Mouse (Mus musculus): Measurements from ENCODE around the gene Cd24a. TPM values are rescaled to one million over a fixed set of nuclear protein-coding genes. Genes with fewer than 3 reads are reported as not detected.

Gene Cd24a
- polyA plus RNA-seq, 1 experiment, result 39.5 TPM

GRCm38 (mm10) chr10:43601511-43602396, 23.7 kb downstream of the Cd24a start:
- H3K4me3 ChIP-seq (replicated peaks; ENCODE audit: insufficient read depth, low read depth, low read length), result no peak overlapping the region
- no peak for TF ChIP-seq CTCF (IDR thresholded peaks at IDR 0.05; ENCODE audit: borderline replicate concordance, insufficient read depth, low read depth, low read length)
- no peak for TF ChIP-seq POLR2A (IDR thresholded peaks at IDR 0.05; ENCODE audit: borderline replicate concordance, insufficient read depth, low read length)
- H3K27me3 ChIP-seq (ENCODE audit: control insufficient read depth, insufficient read depth, low read length), result no peaks in the 10 kb centered on the region
- 28% methylated on average over 14 of the region's 14 CpGs for WGBS
- no peak for DNase-seq
- no peak overlapping the region for H3K27ac ChIP-seq (ENCODE audit: insufficient read depth, low read length)
- no peaks in the 10 kb centered on the region for H3K4me1 ChIP-seq (ENCODE audit: control insufficient read depth, insufficient read depth, low read length)

DNA sequence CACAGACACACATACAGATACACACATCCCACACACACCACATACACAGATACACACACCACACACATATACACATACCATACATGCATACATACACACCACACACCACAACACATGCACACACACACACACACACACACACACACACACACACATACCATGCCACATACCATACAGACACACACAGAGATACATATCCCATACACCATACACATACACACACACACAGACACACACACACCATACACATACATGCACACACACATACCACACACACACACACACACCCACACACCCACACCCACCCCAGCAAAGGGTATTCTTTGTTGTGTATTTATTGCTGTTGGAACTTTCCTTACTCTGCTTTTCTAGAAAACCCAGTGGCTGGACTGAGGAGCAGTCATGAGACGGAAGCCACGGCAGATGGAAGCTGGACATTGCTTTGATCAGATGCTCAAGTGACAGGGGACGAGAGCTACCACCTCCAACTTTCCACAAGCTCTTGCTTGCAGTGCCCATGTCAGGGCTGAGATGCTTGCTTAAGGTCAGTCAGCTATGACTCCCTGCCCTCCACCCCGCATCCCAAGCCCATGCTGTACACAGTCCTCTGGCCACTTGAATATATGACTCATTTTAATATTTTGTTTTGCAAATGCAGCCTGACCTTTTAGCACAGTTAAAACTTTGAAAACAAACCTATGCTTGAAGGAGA, 26.0 kb downstream of the Cd24a start:
- no peak for TF ChIP-seq CTCF (IDR thresholded peaks at IDR 0.05; ENCODE audit: borderline replicate concordance, insufficient read depth, low read depth, low read length)
- TF ChIP-seq POLR2A (IDR thresholded peaks at IDR 0.05; ENCODE audit: borderline replicate concordance, insufficient read depth, low read length), result no peak
- Histone ChIP-seq H3K4me1 (ENCODE audit: control insufficient read depth, insufficient read depth, low read length) (no peaks in the 10 kb centered on the region), H3K4me3 (replicated peaks; ENCODE audit: insufficient read depth, low read depth, low read length) (no peak overlapping the region), H3K27ac (ENCODE audit: insufficient read depth, low read length) (no peak overlapping the region), H3K27me3 (ENCODE audit: control insufficient read depth, insufficient read depth, low read length) (no peaks in the 10 kb centered on the region)
- DNase-seq, result no peak
- 81% methylated on average over 4 of the region's 4 CpGs for WGBS

- WGBS, result 62% methylated on average over 10 of the region's 10 CpGs
- no peaks in the 10 kb centered on the region; the same call in 1 of the 2 replicates for H3K4me1 ChIP-seq (ENCODE audit: control insufficient read depth, insufficient read depth, low read length)
- H3K4me3 ChIP-seq (replicated peaks; ENCODE audit: insufficient read depth, low read depth, low read length), result no peak overlapping the region
- no peak for DNase-seq
- no peak for TF ChIP-seq CTCF (IDR thresholded peaks at IDR 0.05; ENCODE audit: borderline replicate concordance, insufficient read depth, low read depth, low read length)
- TF ChIP-seq POLR2A (IDR thresholded peaks at IDR 0.05; ENCODE audit: borderline replicate concordance, insufficient read depth, low read length), result no peak
- H3K27ac ChIP-seq (ENCODE audit: insufficient read depth, low read length), result no peak overlapping the region
- no peaks in the 10 kb centered on the region for H3K27me3 ChIP-seq (ENCODE audit: control insufficient read depth, insufficient read depth, low read length)
These were observed 26.7 kb downstream of the Cd24a start for GRCm38 (mm10) chr10:43604687-43605250.

DNA sequence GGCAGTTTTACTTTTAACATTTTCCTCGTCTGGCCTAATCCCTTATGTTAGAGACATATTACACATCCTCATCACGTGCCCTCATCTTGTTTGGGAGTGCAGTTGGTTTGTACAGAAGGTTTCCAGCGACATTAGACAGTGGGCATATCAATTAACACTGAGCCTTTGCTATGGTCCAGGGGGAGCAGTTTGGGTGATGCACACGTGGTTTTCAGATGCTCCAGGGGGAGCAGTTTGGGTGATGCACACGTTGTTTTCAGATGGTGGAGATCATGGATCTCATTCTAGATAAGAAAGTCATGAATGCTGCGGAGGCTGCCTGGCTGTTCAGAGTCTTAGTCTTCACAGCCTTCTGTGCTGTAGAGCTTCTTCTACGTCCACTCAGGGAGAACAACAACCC, 27.8 kb downstream of the Cd24a start:
- no peak for DNase-seq
- H3K27me3 ChIP-seq (ENCODE audit: control insufficient read depth, insufficient read depth, low read length), result no peaks in the 10 kb centered on the region
- TF ChIP-seq POLR2A (IDR thresholded peaks at IDR 0.05; ENCODE audit: borderline replicate concordance, insufficient read depth, low read length) (no peak), CTCF (IDR thresholded peaks at IDR 0.05; ENCODE audit: borderline replicate concordance, insufficient read depth, low read depth, low read length) (no peak)
- no peaks in the 10 kb centered on the region; the same call in 1 of the 2 replicates for H3K4me1 ChIP-seq (ENCODE audit: control insufficient read depth, insufficient read depth, low read length)
- 78% methylated on average over 7 of the region's 7 CpGs for WGBS
- no peak overlapping the region for H3K27ac ChIP-seq (ENCODE audit: insufficient read depth, low read length)
- no peak overlapping the region for H3K4me3 ChIP-seq (replicated peaks; ENCODE audit: insufficient read depth, low read depth, low read length)

DNA sequence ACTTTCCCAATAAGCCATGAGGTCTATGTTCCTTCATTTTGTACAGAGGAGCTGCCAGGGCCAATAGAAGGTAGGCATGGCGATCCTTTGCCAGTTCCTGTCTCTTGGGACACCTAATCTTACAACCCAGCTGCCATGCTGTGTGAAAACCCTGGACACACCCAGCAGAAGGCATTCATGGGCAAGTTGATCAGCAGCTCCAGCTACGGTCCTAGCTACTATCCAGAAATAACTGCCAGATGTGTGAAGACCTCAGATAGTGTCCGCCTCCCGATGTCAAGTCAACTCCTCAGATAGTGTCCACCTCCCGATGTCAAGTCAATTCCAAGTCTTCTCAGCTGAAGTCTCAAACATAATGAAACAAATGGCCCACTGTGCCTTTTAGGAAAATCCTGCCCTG, 31.4 kb downstream of the Cd24a start:
- Histone ChIP-seq H3K27ac (ENCODE audit: insufficient read depth, low read length) (no peak overlapping the region), H3K4me1 (ENCODE audit: control insufficient read depth, insufficient read depth, low read length) (no peaks in the 10 kb centered on the region; the same call in 1 of the 2 replicates), H3K27me3 (ENCODE audit: control insufficient read depth, insufficient read depth, low read length) (no peaks in the 10 kb centered on the region), H3K4me3 (replicated peaks; ENCODE audit: insufficient read depth, low read depth, low read length) (no peak overlapping the region)
- TF ChIP-seq CTCF (IDR thresholded peaks at IDR 0.05; ENCODE audit: borderline replicate concordance, insufficient read depth, low read depth, low read length), result no peak
- no peak for TF ChIP-seq POLR2A (IDR thresholded peaks at IDR 0.05; ENCODE audit: borderline replicate concordance, insufficient read depth, low read length)
- DNase-seq, result no peak
- 66% methylated on average over 5 of the region's 5 CpGs for WGBS

- Histone ChIP-seq H3K4me3 (replicated peaks; ENCODE audit: insufficient read depth, low read depth, low read length) (no peak overlapping the region), H3K27me3 (ENCODE audit: control insufficient read depth, insufficient read depth, low read length) (no peaks in the 10 kb centered on the region), H3K27ac (ENCODE audit: insufficient read depth, low read length) (no peak overlapping the region), H3K4me1 (ENCODE audit: control insufficient read depth, insufficient read depth, low read length) (no peaks in the 10 kb centered on the region; the same call in 1 of the 2 replicates)
- WGBS, result 83% methylated on average over 2 of the region's 2 CpGs
- no peak for TF ChIP-seq CTCF (IDR thresholded peaks at IDR 0.05; ENCODE audit: borderline replicate concordance, insufficient read depth, low read depth, low read length)
- no peak for TF ChIP-seq POLR2A (IDR thresholded peaks at IDR 0.05; ENCODE audit: borderline replicate concordance, insufficient read depth, low read length)
- DNase-seq, result no peak
These were observed 31.9 kb downstream of the Cd24a start for GRCm38 (mm10) chr10:43609958-43610357.

DNA sequence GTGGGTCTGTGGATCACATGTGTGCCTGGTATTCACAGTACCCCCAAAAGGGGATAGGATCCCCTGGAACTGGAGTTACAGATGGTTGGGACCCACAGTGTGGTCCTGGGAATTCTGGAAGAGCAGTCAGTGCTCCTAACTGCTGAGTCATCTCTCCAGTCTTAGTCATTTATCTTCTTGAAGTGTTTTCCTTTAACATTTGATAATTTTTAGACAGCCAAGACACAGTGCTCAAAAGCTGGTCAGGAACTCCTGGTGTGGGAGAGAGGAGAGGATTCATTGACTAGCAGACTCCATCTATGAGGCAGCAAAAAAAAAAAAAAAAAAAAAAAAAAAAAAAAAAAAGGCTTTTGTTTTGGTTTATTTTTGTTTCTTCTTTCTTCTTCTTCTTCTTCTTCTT, 33.0 kb downstream of the Cd24a start:
- Histone ChIP-seq H3K27me3 (ENCODE audit: control insufficient read depth, insufficient read depth, low read length) (no peaks in the 10 kb centered on the region), H3K27ac (ENCODE audit: insufficient read depth, low read length) (no peak overlapping the region), H3K4me3 (replicated peaks; ENCODE audit: insufficient read depth, low read depth, low read length) (no peak overlapping the region), H3K4me1 (ENCODE audit: control insufficient read depth, insufficient read depth, low read length) (no peaks in the 10 kb centered on the region; the same call in 1 of the 2 replicates)
- DNase-seq, result no peak
- no peak for TF ChIP-seq POLR2A (IDR thresholded peaks at IDR 0.05; ENCODE audit: borderline replicate concordance, insufficient read depth, low read length)
- TF ChIP-seq CTCF (IDR thresholded peaks at IDR 0.05; ENCODE audit: borderline replicate concordance, insufficient read depth, low read depth, low read length), result no peak

All from cerebellum, adult 2 months (tissue).